Mouse (Mus musculus) spleen, adult 18-20 months (tissue): ENCODE data around the gene Nfya.

Experiments
- DNase-seq, 2 experiments: peaks; one replicate each; pipeline ENCODE4 v3.0.0; 2022; ENCODE audit warnings: mixed read lengths in 2 of 2

Nfya gene

DNA sequence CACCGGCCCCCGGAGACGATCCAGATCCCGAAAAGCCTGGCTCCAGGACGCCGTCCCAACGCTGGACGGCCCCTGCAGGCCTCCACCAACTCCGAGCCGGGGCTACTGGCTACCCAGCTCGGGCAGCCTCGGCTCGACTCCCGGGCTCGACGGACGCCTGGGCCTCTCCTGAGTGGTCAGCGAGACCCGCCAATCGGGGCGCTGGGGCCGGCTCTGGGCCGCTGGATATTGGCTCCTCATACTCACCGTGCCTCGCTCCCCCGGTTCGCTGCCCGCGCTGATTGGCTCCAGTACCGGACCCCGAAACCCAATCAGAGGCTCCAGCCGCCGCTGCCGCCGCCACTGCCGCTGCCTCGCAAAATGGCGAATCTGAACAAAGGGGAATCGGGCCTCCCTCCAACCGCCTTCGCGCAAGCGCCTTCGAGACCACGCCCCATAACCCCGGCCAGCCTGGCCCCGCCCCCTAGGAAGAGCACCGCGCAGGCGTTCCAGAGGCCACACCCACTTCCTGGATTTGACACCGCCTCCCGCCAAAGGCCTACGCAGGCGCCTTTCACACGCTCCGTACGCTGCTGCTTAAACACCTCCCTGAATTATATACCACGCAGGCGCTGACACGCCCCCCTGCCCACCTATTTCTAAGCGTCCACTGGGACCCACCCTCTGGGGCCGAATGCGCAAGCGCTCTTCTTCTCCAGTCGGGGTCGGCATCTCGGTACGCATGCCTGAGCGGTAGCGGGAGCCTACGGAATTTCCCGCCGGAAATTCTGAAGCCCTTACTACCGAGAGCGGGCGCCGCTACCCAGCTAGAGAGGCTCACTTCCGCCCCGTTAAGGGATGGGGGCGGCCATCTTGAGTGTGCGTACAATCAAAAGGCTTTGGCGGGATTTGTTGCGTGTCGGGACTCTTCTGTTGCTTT lies at the start of gene Nfya, which contains the start of gene Oard1:
Nfya (minus strand) TSS at position 527 of the 919 bp plus-strand sequence.
Oard1 (plus strand) TSS at position 635 of the 919 bp plus-strand sequence.
- peak; percentile 100 for DNase-seq

DNA sequence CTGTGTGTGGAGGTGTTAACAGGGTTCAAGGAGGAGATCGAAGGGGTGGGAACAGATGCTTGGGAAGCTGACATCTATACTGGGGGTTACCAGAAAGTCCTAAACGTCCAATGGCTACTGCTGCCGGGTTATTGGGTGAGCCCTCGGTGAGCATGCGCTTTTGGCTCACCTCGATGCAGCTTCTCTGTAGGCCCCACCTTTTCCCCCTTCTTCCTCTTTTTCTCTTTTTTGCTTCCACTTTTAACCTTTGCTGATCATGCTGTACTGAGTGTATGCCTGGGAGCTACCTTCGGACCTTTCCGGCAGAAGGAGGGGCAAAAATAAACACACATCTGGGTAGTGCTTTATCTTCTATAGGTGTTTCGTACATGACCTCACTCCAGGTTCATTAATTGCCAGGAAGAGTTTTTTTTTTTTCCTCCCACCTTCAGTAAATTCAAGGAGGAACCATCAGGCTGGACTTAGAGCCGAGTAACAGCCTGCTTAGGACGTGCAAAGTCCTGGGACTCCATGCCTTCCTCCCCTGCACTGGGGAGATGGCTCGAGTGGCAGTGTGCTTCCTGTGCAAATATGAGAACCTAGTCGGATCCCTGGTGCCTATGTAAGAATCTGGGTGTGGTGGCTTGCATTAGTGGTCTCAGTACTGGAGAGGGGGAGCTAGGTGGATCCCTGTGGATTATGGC lies 48.4 kb upstream of the Nfya start:
- DNase-seq: peak in 1 of 2 experiments; percentile 22

DNA sequence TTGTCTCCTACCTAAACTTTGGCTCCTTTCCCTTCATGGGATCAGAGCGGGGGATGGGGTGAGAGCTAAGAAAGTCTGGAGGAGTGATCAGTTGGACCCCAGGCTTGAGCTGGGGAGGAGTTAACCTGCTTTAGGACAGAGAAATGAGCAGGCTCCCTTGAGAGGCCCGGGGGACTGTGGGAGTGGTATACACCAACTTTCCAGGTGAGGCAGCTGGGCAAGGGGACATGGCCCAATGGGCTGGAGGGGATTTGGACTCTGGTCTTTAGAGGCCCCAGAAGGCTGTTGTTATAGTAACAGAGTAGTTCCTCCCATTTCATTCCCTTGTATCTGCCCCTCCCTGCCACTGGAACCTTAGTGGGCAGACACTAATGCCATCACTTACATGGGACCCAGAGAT lies 46.2 kb upstream of the Nfya start:
- no peak for DNase-seq

DNA sequence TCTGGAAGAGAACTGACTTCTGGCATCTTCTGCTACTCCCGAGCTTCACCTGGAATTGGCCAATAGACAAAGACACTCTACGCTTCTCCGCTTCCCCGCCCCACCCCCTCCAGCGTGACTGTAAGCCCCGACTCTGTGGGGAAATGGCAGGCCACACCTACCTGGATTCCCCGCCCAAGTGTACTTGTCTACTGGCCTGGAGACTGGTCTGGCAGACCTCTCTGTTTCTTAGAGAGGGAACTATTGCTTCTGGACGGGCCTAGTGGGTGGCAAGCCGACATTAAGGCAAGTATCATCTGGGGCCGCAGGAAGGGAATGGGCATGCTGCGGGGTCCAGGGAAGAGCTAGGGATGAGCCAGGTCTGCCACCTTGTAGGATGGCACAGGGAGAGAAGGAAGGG lies 45.0 kb upstream of the Nfya start, which contains the start of gene Unc5cl:
Unc5cl (plus strand) TSS at position 214 of the 400 bp plus-strand sequence.
- DNase-seq: no peak

DNA sequence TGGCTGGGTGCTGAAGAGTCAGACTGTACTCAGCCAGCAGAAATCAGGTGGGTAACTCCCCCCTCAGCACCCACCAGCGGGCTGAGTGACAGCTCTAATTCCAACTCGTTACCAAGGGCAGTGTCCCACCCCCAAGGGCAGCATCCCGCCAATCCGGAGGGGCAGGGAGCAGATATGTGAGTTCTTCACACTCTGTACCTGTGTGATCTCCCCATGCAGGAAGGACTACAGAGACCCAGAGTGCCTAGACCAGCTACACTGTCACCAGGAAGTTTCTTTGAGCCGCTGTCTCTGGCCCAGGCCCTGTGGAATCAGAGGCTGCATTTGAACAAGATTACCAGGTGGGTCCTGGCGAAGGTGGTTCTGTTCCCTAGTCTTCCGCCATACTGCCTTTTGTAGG lies 44.5 kb upstream of the Nfya start:
- no peak for DNase-seq

DNA sequence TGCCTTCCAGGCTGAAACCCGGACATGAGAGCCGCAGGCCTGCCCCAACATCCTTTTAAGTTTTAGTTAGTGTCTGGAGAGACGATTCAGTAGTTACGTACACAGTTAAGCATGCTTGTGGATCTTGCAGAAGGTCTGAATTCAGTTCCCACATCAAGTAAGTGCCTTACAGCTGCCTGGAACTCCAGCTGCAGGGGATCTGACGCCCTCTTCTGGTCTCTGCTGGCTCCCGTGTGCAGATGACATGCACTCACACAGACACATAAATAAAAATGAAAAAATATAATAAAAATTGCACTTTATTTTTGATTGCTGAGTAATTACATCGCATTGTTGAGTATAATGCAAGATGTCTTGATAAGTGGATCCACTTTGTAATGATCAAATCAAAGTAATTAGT lies 43.8 kb upstream of the Nfya start:
- no peak for DNase-seq

DNA sequence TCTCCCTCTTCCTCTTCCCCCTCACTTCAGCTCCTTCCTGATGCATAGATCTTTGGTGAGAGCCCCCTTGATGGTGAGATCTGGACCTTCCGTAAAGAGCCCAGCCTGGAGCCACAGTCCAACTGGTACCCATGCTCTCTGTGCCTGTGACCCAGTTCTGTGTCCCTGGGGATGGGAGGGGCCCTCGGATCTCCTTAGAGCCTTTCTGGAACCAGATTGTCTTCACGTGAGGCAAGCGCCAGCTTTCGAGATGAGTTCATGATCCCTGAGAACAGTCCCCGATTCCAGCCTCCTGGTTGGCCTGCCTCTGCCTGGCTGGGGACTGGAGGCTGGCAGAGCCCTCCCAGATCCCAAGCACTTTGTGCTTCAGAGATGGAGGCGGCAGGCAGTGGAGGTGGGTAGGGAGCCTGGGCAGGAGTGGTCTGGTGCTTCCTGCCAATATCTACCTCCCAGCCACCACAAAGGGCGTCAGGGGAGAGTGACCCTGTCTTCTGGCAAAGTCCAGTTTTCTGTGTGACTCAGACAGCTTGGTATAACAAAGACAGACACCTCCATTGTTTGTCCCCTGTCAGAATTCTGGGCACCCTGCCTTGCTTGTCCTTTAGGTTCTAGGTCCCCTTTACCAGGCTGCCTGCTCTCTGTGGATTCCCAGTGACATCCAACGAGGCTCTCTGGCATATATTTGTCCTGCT lies 42.2 kb upstream of the Nfya start:
- no peak for DNase-seq

DNA sequence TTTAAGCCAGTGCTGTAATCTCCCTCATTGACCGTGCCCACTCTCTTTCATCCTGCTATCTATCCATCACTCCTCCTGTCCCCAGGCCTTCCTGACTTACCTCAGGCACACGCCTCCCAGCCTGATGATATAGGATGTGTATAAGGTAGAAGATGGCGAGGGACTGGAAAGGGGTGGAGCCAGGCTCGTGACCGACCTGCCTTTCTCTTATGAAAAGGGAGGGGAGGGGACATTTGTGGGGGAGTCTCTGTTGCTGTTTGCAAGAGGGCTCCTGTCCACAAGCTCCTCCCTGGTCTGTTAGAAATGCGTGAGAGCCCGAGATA lies 41.6 kb upstream of the Nfya start, which contains the start of gene Tspo2:
Tspo2 (minus strand) TSS at position 170 of the 323 bp plus-strand sequence.
- DNase-seq: no peak

DNA sequence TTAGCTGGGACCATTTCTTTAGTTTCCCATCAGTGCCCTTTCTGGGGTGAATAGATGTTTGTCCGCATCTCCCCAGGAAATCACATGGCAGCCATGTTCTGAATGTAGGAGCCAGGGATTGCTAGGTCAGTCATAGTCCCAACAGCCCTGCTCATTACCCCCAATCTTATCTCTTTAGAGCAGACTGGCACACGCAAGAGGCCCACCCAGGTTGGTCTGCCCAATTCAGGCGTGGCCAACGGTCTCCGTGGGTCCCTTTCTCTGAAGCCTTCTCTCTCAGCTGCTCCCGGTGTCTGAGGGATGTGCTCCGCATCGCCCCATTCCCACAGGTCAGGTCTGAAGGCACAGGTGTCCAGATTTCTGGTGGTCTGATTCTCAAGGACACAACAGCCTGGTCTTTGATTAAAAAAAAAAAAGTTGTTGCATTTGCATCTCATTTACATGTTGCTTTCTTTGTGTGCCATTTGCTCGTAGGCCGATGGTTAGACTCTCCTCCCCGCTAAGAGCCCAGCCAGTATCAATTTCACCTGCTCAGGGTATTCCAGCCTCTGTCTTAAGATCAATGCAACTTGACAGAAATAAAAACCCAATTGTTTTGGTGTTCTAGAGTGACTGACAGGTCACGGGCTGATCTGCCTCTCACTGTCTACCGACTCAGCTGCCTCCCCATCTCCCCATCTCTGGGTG lies 41.1 kb upstream of the Nfya start:
- DNase-seq: no peak

DNA sequence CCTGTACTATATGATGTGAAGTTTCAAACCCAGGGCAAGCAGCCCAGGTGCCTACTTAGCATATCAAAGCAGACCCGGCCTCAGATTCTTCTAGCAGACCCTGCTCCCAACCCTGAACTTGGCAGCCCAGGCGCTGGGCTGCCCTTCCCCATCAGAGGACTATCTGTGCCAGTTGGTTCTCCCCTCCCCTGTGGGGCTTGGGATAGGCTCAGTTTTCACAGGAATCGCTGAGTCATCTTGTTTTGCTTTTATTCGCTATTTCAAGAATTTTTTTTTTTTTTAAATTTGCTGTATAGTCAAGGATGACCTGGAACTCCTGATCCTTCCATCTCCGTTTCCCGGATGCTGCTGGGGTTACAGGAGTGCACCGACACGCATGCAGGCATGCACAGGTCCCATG lies 38.0 kb upstream of the Nfya start:
- DNase-seq: no peak

DNA sequence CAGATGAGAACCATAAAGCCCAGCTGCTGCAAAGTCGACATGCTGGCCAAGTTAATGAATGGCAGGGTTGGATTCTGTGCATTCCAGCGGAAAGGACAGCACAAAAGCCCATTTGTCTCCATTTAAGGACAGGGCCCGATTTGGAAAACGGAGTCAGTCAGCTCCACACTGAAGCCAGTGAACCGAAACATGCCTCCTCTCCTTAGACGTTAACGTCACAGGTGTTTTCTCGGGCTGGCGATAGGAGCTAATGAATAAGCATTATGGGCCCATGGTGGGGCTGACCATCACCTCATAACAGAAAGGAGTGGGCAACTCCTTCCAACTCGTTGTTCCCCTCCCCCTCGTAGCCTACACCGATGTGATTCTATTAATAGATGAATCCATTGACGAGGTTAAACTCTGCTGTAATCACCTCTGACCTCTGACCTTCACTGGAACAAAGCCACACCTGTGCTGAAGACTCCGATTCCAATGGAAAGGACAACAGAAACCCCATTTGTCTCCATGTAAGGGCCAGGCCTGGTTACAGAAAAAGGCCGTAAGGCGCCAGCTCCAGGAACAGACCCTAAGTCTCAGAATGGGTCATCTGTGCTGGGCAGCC lies 33.9 kb upstream of the Nfya start:
- no peak for DNase-seq

DNA sequence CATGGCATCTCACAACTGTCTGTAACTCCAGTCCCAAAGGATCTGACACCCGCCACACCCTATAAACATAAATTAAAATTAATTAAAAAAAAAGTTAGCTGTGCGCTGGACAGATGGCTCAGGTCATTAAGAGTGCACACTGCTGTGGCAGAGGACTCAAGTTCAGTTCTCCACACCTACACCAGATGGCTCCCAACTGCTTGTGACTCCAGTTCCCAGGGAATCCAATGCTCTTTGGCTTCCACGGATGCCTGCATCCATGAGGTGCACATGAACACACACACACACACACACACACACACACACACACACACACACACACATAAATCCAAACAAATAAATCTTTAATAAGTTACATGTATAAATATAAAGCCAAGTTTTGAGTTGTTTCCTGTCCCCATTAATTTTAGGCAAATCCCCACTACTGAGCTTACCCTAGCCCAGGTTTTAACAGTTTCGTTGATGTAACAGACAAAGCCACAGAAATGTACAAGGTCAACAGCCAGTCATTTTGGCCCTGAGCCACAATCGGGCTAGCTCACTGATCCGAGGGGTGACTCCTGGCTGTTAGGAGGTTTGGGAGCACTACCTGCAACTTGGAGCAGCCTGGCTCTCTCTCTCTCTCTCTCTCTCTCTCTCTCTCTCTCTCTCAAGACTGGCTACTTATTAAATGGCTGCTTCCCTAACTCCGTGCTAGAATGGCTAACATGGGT lies 33.2 kb upstream of the Nfya start:
- no peak for DNase-seq

DNA sequence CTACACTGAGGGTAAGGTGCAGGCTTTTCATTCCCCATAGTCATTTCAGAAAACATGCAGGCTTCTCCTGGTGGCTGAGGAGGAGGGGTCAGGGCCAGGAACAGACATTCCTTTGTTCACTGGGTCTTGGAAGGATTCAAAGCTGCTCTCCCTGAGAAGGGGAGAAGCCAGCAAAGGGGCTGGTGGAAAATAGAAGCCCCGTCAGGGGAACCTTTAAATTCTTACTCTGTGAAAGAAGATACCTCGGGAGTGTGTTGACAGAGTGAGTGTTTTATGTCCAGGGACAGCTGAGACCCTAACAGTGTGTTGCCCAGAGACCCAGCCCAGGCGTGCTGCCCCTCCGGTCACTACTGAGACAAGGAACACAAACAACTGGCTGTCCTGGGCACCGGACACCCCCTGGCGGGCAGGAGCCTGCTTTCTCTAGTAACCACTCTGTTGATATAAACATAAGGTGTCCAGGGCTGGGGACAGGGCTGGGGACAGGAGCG lies 27.8 kb upstream of the Nfya start:
- no peak for DNase-seq

DNA sequence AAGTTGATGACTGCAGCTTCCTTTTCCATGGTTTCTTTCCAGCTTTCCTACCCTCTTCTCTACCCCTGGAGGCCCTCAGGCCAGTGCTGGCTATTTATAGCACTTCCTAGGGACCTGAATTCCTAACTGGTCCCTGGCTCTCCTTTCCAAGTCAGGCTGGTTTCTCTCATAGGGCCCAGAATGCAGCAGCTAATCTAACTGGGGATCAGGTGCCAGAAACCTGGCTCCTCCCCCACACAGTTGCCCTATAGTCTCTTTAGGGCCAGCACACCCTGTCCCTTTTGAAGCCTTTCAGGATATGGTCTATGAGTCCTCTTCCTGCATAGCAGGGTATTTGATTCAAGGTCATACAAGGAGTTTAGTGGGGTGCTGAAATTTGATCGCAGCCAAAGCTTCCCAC lies 26.8 kb upstream of the Nfya start:
- DNase-seq: no peak

DNA sequence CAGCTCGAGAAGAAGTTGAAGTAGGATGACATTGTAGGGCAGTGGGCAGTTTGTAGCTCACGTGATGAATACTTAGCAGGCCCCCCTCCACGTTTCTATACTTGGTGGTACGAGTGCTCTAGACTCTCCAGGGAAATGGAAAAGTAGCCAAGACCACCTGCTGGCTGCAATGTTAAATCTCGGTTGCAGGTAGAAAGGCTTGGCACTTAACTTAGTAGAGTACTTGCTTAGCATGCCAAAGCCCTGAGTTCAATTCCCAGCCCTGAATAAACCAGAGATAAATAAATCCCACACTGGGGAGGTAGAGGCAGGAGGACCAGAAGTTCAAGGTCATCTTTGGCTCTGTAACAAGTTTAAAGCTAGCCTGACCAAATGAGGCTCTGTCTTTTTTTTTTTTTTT lies 24.8 kb upstream of the Nfya start:
- DNase-seq: no peak

DNA sequence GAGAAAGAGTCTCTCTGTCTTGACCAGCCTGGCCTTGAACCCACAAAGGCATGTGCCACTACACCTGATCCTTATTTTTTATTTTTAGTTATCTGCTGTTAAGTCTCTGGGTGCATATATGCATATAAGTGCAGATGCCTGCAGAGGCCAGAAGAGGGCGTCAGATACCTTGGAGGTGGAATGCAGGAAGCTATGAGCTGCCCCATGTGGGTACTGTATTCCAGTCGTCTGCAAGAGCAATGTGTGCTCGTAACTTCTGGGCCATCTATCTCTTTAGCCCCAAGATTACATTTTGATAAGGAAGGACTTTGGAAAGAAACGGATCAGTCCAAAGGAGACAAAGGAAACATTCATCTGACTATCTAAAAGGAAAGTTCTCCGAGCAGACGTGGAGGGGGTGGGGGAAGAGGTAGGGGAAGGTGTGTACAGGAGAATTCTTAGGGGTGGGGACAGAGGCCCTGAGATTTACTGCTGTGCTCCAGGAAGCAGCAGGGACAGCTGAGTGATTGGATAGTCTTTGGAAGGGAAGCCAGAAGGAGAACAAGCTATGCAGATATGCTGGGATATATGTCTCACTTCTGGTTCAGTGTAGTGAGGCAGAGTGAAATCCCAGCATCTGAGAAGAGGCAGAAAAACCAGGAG lies 24.1 kb upstream of the Nfya start:
- DNase-seq: no peak

DNA sequence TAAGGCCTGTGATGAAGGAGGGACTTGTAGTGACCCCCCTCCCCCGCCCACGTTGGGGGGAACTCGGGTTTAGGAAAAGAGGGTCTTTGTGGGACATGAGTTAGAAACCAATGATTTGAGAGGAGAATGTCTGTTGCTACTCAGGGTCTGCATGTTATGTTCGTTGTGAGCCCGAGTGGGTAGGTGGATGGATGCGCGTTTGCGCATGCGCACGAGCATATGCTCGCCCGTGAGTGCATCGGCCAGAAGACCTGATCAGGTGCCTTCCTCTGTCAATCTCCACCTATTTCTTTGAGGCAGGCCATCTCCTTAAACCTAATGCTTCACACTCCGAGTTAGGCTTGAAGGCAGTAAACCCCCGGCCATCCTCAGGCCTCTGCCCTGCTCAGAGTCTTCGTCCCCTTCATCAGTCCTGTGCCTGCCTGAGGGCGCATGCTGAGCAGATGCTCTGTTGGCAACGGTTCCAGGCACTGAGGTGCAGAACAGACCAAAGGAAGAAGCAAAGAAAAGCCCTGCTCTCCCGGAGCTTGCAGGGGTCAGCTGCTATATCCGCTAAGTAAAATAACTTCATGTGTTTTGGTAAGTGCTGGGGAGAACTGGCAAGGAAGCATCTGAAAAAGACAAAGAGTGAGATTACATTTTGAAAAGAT lies 23.4 kb upstream of the Nfya start:
- DNase-seq: no peak

DNA sequence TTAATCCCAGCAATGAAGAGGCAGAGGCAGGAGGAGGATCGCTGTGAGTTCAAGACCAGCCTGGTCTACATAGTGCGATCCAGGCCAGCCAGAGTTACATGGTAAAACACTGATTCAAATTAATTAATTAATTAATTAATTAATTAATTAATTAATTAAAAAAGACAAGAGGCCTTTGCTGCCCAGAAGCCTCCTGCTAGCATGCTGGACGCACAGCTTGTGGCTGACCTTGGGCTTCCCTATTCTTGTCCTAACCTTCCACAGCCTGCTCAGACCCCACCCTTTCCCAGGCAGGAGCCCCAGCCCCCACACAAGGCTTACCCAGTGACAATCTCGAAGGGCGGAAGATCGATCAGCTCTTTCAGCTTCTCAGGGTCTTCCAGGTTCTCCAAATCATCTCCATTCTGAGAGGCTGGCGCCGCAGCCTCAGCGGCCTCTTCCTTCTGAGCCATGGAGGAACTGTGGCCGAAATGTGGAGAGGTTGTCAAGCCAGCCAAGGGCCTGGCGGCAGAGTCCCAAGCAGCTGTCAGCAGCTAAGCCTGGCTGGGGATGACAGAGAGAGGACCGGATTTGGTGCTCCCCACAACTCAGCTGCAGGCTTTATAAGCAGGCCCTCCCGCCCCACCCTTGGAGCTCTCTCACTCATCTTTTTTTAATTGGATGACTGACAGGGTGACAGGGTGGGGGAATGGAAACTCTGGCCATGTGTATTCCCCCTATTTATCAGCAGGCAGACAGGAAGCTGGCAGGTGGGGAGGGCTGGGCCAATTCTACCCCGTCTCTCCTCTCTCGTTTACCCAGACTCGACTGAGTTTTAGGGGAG lies 22.7 kb upstream of the Nfya start, which contains the start of gene Apobec2:
Apobec2 (minus strand) TSS at position 773 of the 823 bp plus-strand sequence.
- no peak for DNase-seq

DNA sequence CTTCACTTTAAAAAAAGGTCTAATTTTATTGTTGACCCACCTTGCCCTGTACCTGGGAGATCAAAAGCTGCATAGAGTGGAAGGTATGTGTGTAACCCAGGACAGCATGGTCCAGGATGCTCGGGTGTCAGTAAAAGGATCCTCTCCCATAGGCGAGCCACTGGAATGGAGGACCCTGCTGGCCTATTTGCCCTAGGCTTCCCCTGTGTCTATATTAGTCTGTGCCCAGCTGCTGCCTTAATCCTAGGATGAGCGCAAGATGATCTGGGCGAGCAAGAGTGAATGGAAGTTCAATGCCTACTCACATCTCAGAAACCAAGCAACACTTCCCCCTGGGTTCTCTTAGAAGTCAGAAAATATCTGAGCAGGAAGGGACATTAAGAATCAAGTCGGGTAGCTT lies 21.3 kb upstream of the Nfya start:
- DNase-seq: no peak
